Mouse (Mus musculus): Measurements from ENCODE around the gene Olfr654. TPM values are rescaled to one million over a fixed set of nuclear protein-coding genes. Genes with fewer than 3 reads are reported as not detected.

Olfr654 gene
- polyA plus RNA-seq (2017; shearing (Covaris generic)): not detected

GRCm38 (mm10) chr7:104586725-104587124 lies at the start of gene Olfr654:
Gene Olfr654 (plus strand): TSS chr7:104587025.

GRCm38 (mm10) chr7:104549833-104550232 lies 37.0 kb upstream of the Olfr654 start, which contains the start of gene Olfr651:
Gene Olfr651 (plus strand): TSS chr7:104550133.

GRCm38 (mm10) chr7:104560601-104561000 lies 26.2 kb upstream of the Olfr654 start, which contains the start of gene Olfr652:
Gene Olfr652 (plus strand): TSS chr7:104560901.

GRCm38 (mm10) chr7:104577014-104577413 lies 9.8 kb upstream of the Olfr654 start, which contains the start of gene Olfr653:
Gene Olfr653 (plus strand): TSS chr7:104577314.

GRCm38 (mm10) chr7:104601679-104602078 lies 14.9 kb downstream of the Olfr654 start, which contains the start of gene Olfr655:
Gene Olfr655 (minus strand): TSS chr7:104601779.

GRCm38 (mm10) chr7:104613655-104614054 lies 26.8 kb downstream of the Olfr654 start, which contains the start of gene Olfr656:
Gene Olfr656 (plus strand): TSS chr7:104613955.

GRCm38 (mm10) chr7:104624494-104624893 lies 37.7 kb downstream of the Olfr654 start, which contains the start of gene Olfr657:
Gene Olfr657 (plus strand): TSS chr7:104624794.

Other genes with a start within 250 kb of the Olfr654 start
- gene Trim12c, start 233.7 kb upstream of the Olfr654 start, polyA plus RNA-seq (2017; shearing (Covaris generic)): 7.9 TPM
- 0.52 TPM for gene Trim30b, start 217.1 kb upstream of the Olfr654 start, polyA plus RNA-seq (2017; shearing (Covaris generic))
- 1.0 TPM for gene Trim30c, start 186.2 kb upstream of the Olfr654 start, polyA plus RNA-seq (2017; shearing (Covaris generic))
- gene Trim30a, start 121.8 kb upstream of the Olfr654 start, polyA plus RNA-seq (2017; shearing (Covaris generic)): 39.1 TPM
- gene Trim30d, start 79.2 kb upstream of the Olfr654 start, polyA plus RNA-seq (2017; shearing (Covaris generic)): 14.2 TPM
- not detected for gene Olfr651, start 36.9 kb upstream of the Olfr654 start, polyA plus RNA-seq (2017; shearing (Covaris generic))
- not detected for gene Olfr652, start 26.1 kb upstream of the Olfr654 start, polyA plus RNA-seq (2017; shearing (Covaris generic))
- not detected for gene Olfr653, start 9.7 kb upstream of the Olfr654 start, polyA plus RNA-seq (2017; shearing (Covaris generic))
- gene Olfr655, start 14.8 kb downstream of the Olfr654 start, polyA plus RNA-seq (2017; shearing (Covaris generic)): not detected
- gene Olfr656, start 26.9 kb downstream of the Olfr654 start, polyA plus RNA-seq (2017; shearing (Covaris generic)): not detected
- gene Olfr657, start 37.8 kb downstream of the Olfr654 start, polyA plus RNA-seq (2017; shearing (Covaris generic)): not detected
- not detected for gene Olfr658, start 60.3 kb downstream of the Olfr654 start, polyA plus RNA-seq (2017; shearing (Covaris generic))
- gene Olfr659, start 79.7 kb downstream of the Olfr654 start, polyA plus RNA-seq (2017; shearing (Covaris generic)): not detected
- not detected for gene Olfr661, start 99.5 kb downstream of the Olfr654 start, polyA plus RNA-seq (2017; shearing (Covaris generic))
- not detected for gene Usp17le, start 190.4 kb downstream of the Olfr654 start, polyA plus RNA-seq (2017; shearing (Covaris generic))